Mouse (Mus musculus): Measurements from ENCODE around the gene Ninj1. TPM values are rescaled to one million over a fixed set of nuclear protein-coding genes. Genes with fewer than 3 reads are reported as not detected.

Ninj1 gene
- polyA plus RNA-seq, 1 experiment from 2014 or later: 37.4 TPM

DNA sequence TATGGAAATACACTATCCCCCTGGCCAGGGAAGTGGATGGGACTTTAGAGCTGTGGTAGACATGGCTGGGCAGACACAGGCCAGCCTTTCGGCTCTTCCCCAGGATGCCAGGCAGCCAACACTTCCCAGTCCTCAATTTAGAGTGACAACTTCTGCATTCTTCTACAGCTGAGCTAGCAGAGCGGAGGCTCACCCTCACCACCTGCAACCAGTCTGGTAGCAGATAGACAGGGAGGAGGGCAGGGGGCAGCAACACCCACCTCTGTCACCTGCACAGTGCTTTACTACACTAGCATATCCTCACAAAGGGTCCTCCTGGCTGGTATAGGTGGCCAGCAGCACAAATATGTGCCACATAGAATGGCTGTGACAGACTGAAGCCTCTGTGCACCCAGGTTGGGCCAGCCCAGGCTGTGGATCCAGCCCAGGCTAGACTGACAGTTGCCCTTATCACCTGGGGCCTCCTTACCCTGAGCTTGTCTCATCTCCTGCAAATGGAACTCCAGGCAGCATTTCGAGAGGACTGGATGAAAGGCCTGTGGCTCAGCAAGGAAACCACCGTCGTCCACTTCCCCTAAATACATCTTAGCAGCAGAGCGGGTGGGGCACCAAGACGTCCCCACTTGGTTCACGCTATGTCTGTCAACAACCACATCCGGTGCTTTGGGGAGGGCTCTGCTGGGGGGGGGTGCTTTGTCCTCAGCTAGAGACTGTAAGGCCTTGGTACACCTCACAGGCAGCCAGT is 55.2 kb downstream of the Ninj1 start:
- Histone ChIP-seq H3K36me3 (no peaks in the 10 kb centered on the region), H3K4me1 (peaks cover 3% of the 10 kb centered on the region), H3K4me3 (replicated peaks) (no peak overlapping the region), H3K4me2 (no peak overlapping the region), H3K27ac (replicated peaks) (no peak overlapping the region), H3K9ac (replicated peaks) (no peak overlapping the region), H3K9me3 (replicated peaks) (no peaks in the 10 kb centered on the region), H3K27me3 (replicated peaks) (peaks cover 18% of the 10 kb centered on the region)
- ATAC-seq (ENCODE audit: low FRiP score): no peak
- WGBS: 78% methylated on average over 9 of the region's 9 CpGs

DNA sequence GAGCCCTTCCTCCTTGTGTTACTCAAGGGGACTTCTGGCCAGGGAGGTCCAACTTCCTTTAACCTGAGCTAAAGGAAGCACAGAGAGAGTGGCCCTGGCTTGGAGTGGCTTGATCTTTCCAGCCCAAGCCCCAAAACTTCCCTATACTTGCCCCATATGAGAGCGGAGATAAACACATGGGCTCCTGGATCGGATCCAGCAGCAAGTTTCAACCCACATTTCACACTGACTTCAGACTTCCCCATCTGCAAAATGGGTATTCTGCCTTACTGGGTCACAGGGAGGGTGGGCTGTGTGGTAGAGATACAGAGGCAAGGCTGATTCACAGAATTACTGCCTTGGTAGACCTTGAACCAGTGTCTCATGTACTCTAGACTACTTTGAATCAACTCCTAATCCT is 56.2 kb downstream of the Ninj1 start:
- H3K36me3 ChIP-seq: no peaks in the 10 kb centered on the region
- no peaks in the 10 kb centered on the region for H3K9me3 ChIP-seq (replicated peaks)
- H3K4me2 ChIP-seq: no peak overlapping the region
- no peak overlapping the region for H3K9ac ChIP-seq (replicated peaks)
- H3K4me3 ChIP-seq (replicated peaks): no peak overlapping the region
- 98% methylated on average over 2 of the region's 2 CpGs for WGBS
- peaks cover 28% of the 10 kb centered on the region for H3K27me3 ChIP-seq (replicated peaks)
- ATAC-seq (ENCODE audit: low FRiP score): no peak
- peaks cover 12% of the 10 kb centered on the region for H3K4me1 ChIP-seq
- H3K27ac ChIP-seq (replicated peaks): no peak overlapping the region

DNA sequence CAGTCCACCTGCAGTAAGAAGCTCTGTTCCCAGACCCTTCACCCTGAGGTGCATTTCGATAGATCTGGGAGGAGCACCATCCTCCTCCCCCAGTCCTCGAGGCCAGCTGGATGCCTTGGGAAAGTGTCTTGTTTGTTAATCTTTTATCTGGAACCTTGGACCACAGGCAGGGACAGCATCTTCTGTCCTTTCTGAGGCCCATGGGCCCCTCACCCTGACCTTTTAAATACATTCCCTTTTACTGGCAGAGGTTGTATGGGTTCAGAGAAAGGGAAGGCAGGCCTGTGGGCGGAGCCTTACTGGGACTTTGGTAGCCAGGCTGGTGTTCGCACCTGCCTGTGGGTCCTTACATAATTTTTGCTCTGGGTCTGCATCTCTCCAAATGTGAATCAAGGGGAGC is 58.0 kb downstream of the Ninj1 start:
- no peaks in the 10 kb centered on the region for H3K9me3 ChIP-seq (replicated peaks)
- no peak overlapping the region for H3K4me3 ChIP-seq (replicated peaks)
- no peak overlapping the region for H3K9ac ChIP-seq (replicated peaks)
- ATAC-seq (ENCODE audit: low FRiP score): no peak
- no peaks in the 10 kb centered on the region for H3K36me3 ChIP-seq
- no peak overlapping the region for H3K27ac ChIP-seq (replicated peaks)
- no peak overlapping the region for H3K4me2 ChIP-seq
- WGBS: 57% methylated on average over 4 of the region's 4 CpGs
- H3K27me3 ChIP-seq (replicated peaks): peaks cover 29% of the 10 kb centered on the region
- peaks cover 12% of the 10 kb centered on the region for H3K4me1 ChIP-seq

Other genes starting within 250 kb of the Ninj1 start
- gene Fam120a, start 219.5 kb upstream of the Ninj1 start, polyA plus RNA-seq (2015; fragmentation: Nextera tagmentation; extraction: Ambion mirVana): 11.5 and 13.4 TPM in 2 replicates
- gene Wnk2, start 39.5 kb upstream of the Ninj1 start, polyA plus RNA-seq (2015; fragmentation: Nextera tagmentation; extraction: Ambion mirVana): 16.0 and 19.0 TPM in 2 replicates
- gene Card19, start 28.6 kb downstream of the Ninj1 start, polyA plus RNA-seq (2015; fragmentation: Nextera tagmentation; extraction: Ambion mirVana): 44.6 and 45.5 TPM in 2 replicates
- 0.95 and 2.1 TPM in 2 replicates for gene Susd3, start 61.2 kb downstream of the Ninj1 start, polyA plus RNA-seq (2015; fragmentation: Nextera tagmentation; extraction: Ambion mirVana)
- gene Fgd3, start 132.8 kb downstream of the Ninj1 start, polyA plus RNA-seq (2015; fragmentation: Nextera tagmentation; extraction: Ambion mirVana): 2.1 and 2.2 TPM in 2 replicates
- 28.3 and 30.3 TPM in 2 replicates for gene Bicd2, start 154.1 kb downstream of the Ninj1 start, polyA plus RNA-seq (2015; fragmentation: Nextera tagmentation; extraction: Ambion mirVana)
- gene Ippk, start 233.8 kb downstream of the Ninj1 start, polyA plus RNA-seq (2015; fragmentation: Nextera tagmentation; extraction: Ambion mirVana): 13.1 and 13.6 TPM in 2 replicates